Mouse (Mus musculus) kidney, adult 18-20 months (tissue): ENCODE data around the gene Nr1h5.

Experiments used
- DNase-seq: peaks from one replicate; pipeline ENCODE4 v3.0.0; 2021

The Nr1h5 gene

DNA sequence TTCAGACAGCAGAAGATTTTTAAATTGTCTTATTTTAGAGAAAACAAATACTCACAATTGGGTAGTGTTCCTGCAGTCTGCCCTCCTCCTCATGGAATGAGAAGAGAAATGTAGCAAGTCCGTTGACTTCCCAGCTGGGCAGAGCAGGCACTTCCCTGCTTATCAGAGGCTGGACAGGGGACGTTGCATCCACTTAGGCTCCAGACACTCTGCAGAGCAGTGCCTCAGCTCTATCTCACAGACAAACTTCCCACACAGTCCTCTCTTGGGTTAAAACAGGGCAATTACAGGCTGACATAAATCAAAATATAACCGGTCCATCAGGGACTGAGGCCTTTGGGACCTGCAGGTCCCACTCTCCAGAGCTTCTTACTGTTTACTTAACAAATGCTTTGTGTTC is at the start of gene Nr1h5:
Nr1h5 (minus strand) TSS at position 101 of the 400 bp plus-strand sequence.
- no peak for DNase-seq

DNA sequence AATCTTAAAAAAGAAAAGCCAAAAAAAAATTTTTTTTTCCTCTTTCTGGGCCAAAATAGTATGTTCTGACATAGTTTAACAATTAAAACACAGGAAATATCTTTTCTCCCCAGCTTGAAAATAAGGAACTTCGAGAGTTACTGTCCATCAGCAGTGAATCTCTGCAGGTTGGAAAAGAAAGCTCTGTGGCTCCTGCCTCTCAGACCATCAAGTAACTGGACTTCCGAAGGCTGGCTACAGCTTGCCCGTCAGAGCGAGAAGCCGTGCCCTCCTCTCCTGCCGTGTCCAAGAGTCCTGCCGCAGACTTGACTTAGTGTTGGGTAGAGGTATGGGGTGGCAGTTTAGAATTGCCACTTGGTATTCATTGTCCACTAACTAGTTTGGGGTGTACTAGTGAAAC is 37.7 kb upstream of the Nr1h5 start:
- no peak for DNase-seq

DNA sequence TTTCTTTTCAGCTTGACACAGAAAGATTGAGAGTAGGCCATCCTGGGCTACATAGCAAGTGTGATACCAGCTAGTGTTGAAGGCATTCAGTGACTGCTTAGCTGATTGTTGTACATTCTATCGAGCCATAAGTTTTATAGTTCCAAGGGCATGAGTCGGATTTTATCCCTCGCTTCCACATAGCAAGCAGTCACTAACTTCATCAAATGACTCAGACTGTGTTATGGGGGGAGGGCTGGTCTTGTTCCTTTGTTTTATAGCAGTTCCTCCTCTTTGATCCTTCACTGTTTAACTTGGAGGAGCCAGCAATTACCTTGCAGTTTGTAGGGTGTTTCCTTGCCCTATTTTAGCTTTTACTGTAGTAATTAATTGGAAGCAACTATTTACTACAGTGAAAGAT is 33.7 kb upstream of the Nr1h5 start:
- no peak for DNase-seq

DNA sequence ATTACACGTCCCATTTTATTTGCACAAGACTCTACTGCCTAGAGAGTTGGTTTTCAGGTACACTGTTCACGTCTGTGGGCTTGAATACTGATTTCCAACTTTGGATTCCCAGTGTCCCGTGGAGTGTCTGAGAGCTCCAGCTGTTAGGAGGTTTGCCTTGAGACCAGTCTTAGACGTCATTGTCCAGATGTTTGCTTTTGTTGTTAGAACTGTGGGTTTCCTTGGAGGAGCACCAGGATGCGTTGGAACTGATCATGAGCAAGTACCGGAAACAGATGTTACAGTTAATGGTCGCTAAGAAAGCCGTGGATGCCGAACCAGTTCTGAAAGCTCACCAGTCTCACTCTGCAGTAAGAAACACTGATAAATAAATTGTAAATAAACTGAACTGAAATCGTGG is 33.1 kb upstream of the Nr1h5 start:
- DNase-seq: no peak

DNA sequence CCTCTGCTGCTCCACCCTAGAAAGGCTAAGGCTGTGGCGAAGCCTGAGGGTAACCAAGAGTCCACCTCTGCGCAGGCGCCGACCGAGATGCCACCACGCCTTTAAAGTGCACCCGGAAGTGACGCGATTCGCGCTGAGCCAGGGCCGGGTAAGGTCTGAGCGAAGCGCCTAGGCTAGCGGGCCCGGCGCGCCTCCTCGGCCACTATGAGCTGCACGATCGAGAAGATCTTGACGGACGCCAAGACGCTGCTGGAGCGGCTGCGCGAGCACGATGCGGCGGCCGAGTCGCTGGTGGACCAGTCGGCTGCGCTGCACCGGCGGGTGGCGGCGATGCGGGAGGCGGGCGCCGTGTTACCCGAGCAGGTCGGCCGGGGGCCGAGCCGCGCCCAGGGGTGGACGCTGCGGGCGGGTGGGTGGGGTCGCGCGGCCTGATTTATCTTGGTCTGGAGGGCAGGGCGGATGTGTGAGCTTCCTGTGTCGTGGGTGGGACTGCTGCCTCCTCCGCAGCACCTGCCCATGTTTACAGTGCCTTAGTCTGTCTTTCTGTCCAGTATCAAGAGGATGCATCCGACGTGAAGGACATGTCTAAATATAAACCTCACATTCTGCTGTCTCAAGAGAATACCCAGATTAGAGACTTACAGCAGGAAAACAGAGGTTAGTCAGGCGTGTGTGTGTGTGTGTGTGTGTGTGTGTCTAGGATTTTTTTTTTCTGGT is 31.8 kb upstream of the Nr1h5 start, which contains the start of gene Sike1:
Sike1 (plus strand) TSS at position 104 of the 717 bp plus-strand sequence.
- peak; percentile 96 for DNase-seq

DNA sequence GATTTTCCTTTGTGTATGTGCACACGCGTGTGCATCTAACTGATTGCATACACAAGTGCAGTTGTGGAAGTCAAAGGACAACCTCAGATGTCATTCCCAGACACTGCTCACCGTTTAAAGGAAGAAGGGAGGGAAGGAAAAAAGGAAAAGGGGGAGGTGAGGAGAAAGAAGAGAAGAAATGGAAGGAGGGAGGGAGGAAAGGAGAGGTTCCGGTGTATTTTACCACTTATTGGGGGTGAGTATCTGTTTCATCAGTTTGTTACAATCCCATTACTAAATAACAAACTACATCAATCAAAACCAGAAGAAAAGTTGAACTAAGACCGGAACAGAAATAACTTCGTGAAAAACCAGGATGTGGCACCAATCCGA is 31.3 kb upstream of the Nr1h5 start:
- no peak for DNase-seq

DNA sequence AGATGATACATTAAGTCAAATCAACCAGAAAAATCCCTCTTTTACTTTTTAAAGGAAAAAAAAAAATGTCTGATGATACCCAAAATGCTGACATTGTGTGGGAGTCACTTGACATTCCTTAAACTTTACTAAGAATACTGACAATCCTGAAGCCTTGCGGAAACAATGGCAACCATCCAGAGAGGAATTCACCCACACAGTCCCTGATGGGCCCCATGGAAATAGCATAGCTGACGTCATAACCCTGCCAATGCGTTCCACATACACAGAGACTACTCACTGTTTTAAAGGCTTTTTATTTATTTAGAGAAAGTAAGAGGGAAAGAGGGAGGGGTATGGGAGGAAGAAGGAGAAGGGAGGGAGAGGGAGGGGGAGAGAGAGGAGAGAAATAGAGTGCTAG is 29.0 kb upstream of the Nr1h5 start:
- no peak for DNase-seq

DNA sequence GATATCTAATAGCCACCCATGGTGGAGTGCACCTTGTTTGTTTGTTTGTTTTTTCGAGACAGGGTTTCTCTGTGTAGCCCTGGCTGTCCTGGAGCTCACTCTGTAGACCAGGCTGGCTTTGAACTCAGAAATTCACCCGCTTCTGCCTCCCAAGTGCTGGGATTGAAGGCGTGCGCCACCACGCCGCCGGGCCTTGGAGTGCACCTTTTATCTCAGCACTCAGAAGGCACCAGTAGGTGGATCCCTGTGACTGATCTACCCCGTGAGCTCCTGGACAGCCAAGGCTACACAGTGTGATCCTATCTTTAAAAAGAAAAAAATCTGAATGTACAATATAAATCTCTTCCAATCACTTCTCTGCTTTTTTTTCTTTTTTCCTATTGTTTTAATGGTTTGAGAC is 27.1 kb upstream of the Nr1h5 start:
- DNase-seq: no peak

DNA sequence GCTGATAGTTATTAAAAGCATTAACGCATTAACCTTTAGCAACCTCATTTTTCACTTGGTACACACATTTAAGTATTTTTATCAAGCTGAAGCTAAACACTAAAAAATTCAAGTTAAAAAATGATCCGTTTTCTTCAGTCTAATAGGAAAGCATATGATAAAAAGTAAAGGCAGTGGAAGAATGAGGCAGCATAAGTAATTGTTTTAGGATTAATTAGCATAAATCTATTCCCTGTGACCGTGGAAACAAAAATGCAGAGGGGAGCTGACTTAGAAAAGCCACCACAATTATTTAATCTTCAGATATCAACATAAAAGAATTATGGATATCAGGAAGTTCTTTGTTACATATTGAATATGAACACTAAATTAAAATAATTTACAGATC is 16.4 kb upstream of the Nr1h5 start:
- DNase-seq: no peak

DNA sequence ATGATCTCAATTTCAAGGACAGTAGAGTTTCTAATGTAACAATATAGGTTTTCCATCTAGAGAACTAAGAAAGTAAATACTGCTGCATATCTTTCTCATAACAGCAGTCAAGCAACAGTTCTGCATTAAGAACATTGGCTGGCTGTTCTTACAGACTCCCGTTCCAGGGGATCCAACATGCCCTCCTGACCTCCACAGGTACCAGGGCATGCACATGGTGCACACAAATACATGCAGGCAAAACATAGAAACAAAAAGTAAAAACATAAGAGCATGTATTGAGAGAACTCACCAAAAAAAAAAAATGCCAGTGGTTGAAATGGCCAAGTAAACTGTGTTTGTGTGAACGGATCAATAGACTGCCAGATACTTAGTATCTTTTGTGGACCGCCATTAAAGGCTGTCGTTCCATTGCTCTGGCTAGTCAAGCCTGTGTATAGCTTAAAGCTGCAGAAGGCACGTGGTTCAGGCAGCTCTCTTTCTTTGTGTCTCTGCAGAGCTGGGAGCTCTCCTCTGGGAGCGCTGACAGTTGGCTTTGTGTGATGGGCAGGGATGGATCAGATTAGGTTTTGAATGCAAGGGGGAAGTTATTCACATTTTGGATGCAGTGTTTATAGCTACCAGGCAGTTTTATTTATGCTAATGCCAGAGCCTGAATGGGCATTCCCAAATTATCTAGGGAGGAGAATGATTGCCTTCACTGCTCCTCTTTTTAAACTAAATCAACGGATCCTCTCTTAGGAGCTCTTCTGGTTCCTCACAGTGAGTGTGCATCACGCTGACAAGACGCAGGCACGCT is 15.8 kb upstream of the Nr1h5 start:
- DNase-seq: no peak

DNA sequence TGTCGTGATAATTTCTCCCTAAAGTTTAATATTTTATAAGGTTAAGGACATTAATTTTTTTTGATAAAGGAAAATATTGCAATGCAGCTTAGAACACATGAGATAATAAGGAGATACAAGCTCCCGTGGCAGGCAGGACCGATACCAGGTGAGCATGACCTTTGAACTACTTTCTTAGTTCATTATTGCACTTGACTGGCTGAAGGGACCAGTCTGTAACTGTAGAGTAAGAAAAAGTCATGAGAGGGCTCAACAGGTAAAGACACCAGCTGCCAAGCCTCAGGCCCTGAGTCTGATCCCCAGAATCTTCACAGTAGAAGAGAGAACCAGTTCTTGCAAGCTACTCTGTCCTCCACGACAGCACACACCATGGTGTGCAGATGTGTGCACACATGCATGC is 13.0 kb upstream of the Nr1h5 start:
- no peak for DNase-seq

DNA sequence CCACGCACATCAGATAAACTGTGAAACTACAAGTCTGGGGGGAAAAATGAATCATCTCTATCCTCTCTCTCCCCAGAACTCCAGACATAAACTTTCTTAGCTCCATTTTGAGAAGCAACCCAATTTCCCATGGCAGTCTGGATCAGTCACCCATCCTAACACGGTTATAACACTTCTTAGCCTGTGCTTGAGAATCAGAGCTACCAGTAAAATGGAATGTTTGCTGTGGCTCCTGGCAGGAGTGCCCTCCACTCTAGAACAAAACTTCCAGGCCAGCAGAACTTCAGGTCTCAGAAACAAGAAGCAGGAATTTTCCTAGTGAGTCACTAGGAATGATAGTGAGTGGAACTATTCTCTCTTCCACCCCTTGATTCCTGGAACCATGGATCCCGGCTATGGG is 6.6 kb upstream of the Nr1h5 start:
- no peak for DNase-seq

DNA sequence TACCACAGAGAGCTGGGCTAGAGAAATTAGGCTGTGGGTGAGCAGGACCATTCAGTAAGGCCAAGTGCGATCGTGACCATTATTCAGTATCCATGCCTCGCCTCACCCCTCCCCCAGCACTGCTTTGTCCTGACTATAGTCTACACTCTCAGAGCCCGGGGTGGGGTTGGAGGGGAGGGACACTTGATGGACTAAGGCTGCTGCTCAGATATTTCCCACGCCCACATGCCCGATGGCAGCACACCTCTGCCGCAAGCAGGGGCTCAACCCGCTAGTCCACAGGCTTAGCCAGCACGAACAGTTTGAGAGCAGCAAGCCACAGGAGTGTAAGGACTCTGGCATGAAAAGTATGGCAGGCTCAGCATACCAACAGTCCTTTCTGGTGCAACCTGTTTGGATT is 6.1 kb upstream of the Nr1h5 start:
- DNase-seq: no peak

DNA sequence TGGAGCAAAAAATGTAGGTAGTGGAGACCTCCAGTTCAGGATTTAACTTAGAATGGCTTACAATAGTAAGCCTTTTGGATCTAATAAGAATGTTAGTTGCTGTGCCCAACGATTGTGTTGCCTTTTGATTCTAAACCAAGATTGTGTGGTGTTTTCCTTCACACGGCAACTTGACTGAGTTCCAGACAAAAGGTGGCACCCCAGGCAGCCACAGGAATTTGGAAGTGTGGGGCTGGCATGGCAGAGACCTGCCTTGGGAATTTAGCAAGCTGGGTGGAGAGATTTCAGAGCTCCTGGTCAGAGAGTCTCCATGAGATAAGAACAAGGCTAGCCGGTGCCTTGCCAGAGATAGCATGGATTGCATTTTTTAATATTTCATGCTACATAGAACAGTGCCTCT is 8.3 kb downstream of the Nr1h5 start:
- DNase-seq: no peak

DNA sequence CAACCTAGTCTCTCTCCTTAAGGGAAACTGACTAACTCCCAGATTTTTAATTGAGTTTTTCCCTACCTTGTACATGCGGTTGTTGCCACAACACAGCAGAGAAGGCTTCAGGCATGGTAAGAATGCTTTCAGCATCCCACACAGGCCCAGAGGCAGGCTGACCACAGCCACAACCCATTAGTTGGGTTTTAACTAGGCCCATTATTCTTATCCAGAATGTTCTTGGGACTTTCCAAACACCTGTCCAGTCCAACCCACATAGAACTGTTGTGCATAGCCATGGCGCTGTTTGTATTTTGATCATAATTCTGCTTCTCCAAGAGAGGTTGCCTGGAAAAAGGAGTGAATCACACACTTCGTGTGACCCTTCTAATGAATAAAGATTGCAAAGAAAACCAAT is 8.8 kb downstream of the Nr1h5 start:
- DNase-seq: no peak

DNA sequence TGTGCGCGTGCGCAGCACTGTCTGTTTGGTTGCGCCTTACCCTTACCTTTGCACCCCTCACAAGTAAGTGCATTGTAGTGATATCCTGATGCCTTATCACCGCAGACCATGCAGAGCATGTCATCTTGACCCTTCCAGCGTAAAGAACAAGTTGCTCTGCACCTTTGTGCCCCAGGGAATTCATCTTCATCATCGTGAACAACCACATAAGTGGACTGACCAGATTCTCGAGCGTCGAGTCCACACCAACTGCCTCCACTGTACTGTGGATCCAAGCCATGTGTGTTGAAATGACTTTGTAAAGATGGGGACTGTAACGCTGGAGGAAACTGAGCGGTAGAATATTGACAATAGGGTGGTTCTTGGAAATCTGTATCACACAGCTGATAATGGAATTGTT is 9.5 kb downstream of the Nr1h5 start:
- DNase-seq: no peak

DNA sequence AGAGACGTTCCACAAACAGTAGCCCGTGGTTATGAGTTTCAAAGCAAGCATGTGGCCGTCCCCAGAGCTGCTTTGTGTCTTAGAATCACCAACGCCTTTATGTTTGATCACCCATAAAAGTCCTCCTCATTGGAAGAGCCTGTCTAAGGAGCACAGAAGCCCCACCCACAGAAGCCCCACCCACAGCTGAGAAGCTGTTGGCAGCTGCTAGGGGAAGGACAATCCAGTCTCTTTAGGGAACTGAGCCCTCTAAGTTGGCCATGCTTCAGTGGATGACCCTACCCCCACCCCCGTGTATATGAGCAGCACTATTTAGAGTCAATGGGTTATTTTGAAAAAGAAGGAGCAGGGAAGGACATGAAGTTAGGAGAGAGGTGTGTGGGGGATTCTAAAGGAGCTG is 17.1 kb downstream of the Nr1h5 start:
- no peak for DNase-seq

DNA sequence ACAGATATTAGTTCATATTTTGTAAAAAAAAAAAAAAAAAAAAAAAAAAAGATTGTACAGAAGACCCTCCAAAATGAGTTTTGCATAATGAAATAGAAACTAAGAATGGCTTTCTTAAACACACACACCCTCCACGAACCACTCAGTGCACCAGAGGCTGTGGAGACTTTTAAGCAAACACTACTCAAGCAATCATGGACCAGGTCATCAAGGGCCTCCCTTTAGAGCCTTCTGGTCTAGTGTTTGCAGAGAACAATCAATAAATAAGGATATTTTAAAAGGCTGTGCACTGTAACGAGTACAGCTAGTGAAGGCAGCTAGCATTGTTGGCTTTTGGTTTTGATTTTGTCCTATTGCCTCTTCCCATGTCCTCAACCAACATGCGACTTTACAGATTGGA is 17.6 kb downstream of the Nr1h5 start:
- DNase-seq: no peak

DNA sequence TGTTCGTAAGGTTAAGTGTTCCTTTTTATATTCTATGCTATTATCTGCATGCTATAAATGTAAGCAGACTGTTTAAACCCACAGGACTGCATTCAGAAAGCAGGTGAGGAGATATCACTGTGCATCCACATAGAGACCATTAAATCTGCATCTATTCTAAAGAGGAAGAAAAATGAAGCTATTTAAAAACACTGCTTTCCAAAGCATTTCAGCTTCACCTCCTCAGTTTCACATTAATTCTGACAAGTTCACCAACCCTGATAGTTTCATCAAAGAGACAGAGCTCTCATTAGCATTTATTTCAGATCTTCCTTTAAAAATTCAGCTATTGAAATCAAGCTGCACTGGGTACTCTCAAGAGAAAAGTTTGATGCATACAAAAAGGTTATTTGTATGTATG is 25.8 kb downstream of the Nr1h5 start:
- no peak for DNase-seq

DNA sequence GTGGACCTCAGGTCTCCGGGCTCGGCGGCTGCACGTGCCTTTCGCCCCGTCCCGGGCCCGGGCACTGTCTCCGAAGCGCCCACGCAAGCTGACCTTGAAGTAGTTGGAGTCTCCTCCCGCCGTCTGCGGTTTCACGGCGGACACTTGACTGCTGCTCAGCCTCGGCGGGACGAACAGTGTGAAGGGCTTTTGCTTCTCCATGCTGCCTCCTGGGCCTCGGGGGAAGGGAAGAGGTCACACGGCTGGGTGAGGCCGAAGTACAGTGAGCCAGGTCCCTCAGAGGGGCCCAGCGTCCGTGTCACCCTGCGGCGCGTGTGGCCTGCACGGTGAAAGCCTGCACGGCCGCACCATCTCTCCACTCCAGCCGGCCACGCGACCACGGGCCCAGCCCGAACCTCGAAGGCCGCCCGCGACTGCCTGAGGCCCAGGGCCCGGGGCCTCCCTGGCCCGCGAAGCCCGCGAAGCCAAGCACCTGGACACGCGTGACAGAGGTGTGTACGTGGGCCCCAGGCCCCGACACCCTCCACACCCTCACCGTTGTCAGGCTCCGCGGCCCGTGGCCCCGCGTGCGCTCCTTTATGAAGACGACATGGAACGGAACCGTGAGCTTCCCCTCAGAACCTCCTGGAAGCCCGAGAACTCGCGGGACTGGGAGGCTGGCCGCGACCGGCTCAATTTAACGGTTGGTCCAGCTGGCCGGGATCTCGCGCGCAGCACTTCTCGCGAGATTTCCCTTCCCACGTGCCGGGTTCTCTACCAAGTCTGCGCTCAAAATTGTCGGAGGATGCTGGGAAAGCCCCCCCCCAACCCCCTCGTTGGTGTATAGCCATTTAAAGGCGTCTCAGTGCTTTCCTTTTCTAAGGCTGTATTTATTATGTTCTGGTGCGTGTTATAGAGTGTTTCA is 28.2 kb downstream of the Nr1h5 start, which contains the start of gene Sycp1:
Sycp1 (minus strand) TSS at position 650 of the 904 bp plus-strand sequence.
- no peak for DNase-seq

DNA sequence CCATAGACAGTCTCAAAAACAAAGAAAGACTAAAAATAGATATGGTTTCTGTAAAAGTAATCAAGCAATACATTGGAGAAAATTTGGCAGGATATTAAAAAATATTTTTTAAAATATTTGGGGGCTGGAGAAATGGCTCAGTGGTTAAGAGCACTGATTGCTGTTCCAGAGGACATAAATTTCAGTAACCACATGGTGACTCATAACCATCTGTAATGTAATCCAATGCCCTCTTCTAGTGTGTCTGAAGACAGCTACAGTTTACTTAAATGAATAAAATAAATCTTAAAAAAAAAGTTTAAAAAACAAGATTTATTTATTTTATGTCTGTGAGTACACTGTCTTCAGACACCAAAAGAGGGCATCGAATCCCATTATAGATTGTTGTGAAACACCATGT is 64.8 kb downstream of the Nr1h5 start:
- DNase-seq: no peak
